Mouse (Mus musculus) MEL (cell line): ENCODE measurements around the gene Lurap1l.

Experiments used
- BHLHE40 ChIP-seq: IDR thresholded peaks from 2 replicates; pipeline ENCODE4 v1.6.1; 2012; ENCODE audit warnings: low read depth, mild to moderate bottlenecking, inconsistent platforms, low read length, improper control_type of control experiment, borderline replicate concordance
- GATA1 ChIP-seq: IDR thresholded peaks from 2 replicates; pipeline ENCODE4 v1.6.1; 2011; ENCODE audit warnings: low read depth, low read length, improper control_type of control experiment
- JUND ChIP-seq: IDR thresholded peaks from 2 replicates; pipeline ENCODE4 v1.6.1; 2011; ENCODE audit warnings: low read depth, mild to moderate bottlenecking, improper control_type of control experiment, low read length
- MAX ChIP-seq: IDR thresholded peaks from 2 replicates; pipeline ENCODE4 v1.6.1; 2011; ENCODE audit warnings: low read length, improper control_type of control experiment
- MAZ ChIP-seq: IDR thresholded peaks from 2 replicates; pipeline ENCODE4 v1.6.1; 2012; ENCODE audit warnings: low read depth, mild to moderate bottlenecking, inconsistent platforms, low read length, improper control_type of control experiment
- RCOR1 ChIP-seq: IDR thresholded peaks from 2 replicates; pipeline ENCODE4 v1.6.1; 2012; ENCODE audit warnings: low read depth, mild to moderate bottlenecking, inconsistent platforms, low read length, improper control_type of control experiment
- TCF12 ChIP-seq: IDR thresholded peaks from 2 replicates; pipeline ENCODE4 v1.6.1; 2014; ENCODE audit warnings: low read depth, mild to moderate bottlenecking, inconsistent platforms, low read length, improper control_type of control experiment, moderate library complexity

DNA sequence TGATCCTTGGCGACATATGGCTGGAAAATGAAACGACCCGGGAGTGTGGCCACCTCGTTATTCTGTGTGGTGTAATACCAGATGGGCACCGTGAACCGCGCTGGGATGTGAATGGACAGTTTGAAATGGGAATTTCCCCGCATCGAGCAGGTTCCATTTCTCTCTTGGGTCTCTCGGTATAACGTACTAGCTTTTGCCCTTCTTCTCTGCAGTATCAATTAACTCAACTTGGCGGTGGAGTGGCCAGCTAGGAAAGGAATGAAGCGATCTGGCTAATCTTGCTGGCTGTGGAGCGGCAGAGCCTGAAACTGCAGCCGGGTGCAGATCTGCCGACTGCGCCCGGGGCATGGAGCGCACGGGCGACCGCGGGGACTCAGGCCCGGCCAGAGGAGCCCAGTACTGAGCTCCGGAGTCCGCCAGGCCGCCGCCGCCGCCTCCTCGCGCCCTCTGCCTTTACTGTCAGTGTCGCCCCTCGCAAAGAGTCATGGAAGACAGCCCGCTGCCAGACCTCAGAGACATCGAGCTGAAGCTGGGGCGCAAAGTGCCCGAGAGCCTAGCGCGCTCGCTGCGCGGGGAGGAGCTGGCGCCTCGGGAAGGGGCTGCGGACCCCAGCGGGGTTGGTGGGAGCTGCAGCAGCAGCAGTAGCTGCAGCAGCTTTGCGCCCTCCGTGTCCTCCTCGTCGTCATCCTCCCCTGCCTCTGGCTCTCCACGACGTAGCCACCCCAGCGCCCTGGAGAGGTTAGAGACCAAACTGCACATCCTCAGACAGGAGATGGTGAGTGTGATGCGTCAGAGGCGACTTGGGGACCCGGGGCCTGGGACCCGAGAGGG, 640 bp downstream of the Lurap1l start:
- no peak for TF ChIP-seq TCF12
- TF ChIP-seq MAX = no peak
- no peak for TF ChIP-seq BHLHE40
- no peak for TF ChIP-seq MAZ
- no peak for TF ChIP-seq JUND
- no peak for TF ChIP-seq RCOR1
- TF ChIP-seq GATA1 = no peak
